Mouse (Mus musculus): Measurements from ENCODE around the gene Olfr1317. TPM values are rescaled to one million over a fixed set of nuclear protein-coding genes. Genes with fewer than 3 reads are reported as not detected.

The Olfr1317 gene
- total RNA-seq (2022), result not detected

DNA sequence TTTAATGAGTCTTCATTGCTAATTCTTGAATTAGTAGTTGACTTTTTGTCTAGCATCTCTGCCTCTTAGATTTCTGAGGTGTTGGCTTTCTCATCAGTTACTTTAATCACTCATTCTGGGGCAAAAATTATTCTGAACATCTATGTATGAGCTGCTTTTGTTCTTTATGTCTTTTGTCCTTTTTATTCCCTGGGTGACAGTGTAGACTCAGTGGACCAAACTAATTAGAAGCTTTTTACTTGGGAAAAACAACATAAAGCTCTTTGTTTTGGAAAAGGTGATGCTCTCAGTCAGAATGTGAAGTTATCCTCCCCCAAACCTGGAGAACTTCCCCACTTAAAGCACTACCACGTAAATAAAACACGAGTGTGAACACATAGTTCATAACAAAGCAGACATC, at the start of gene Olfr1317:
Gene Olfr1317 (plus strand): TSS at position 301 of the 400 bp plus-strand sequence.
- DNase-seq (ENCODE audit: low spot score in 2 of 2), result no peak

DNA sequence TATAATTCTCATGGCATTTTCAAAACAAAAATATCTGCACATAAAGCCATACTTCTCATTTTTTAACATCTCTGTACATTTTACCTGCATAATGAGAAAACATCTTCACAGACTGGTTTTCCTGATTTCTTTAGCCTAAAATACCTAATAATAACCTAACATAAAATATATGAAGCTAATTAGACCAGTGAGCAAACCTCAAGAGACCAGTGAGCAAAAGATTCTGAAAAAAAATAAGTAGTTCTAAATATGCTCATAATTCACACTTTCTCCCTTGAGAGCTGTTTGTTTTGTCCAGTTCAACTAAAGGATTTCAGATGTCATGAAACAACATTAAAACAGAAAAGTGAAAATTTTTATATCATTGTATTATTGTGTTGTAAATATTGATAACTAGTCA, 43.4 kb upstream of the Olfr1317 start, which contains the start of gene Olfr1314:
Gene Olfr1314 (minus strand): TSS at position 101 of the 400 bp plus-strand sequence.
- no peak for DNase-seq (ENCODE audit: low spot score in 2 of 2)

DNA sequence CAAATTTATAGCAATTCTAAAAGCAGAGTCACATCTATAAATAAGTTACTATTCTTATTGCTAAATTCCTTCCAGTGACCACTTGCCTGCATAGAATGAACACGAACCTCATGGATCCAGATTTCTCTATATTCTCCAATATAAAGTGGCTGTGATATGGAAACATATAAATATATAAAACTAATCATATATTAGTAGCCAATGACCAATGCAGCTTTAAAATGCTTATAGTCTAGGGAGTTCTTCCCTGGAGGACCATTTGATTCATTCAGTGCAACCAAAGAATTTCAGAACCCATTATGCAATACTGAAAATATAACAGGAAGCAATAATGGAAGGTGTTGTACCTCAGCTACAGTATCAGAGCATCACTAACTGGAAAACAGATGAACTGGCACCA, 24.8 kb upstream of the Olfr1317 start, which contains the start of gene Olfr1315-ps1:
Gene Olfr1315-ps1 (minus strand): TSS at position 101 of the 400 bp plus-strand sequence.
- no peak for DNase-seq (ENCODE audit: low spot score in 2 of 2)

DNA sequence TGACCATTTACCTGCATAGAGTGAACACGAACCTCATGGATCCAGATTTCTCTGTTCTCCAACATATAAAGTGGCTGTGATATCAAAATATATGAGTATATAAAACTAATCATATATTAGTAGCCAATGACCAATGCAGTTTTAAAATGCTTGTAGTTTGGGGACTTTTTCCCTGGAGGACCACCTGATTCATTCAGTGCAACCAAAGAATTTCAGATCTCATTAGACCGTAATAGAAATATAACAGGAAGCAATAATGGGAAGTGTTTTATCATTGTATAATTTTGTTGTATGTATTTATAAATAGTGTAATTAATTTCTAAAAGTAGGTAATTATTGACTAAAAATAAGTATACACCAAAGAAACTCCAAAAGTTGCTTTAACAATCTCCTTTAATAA, 5.3 kb upstream of the Olfr1317 start, which contains the start of gene Olfr1316:
Gene Olfr1316 (minus strand): TSS at position 101 of the 400 bp plus-strand sequence.
- DNase-seq (ENCODE audit: low spot score in 2 of 2), result no peak

DNA sequence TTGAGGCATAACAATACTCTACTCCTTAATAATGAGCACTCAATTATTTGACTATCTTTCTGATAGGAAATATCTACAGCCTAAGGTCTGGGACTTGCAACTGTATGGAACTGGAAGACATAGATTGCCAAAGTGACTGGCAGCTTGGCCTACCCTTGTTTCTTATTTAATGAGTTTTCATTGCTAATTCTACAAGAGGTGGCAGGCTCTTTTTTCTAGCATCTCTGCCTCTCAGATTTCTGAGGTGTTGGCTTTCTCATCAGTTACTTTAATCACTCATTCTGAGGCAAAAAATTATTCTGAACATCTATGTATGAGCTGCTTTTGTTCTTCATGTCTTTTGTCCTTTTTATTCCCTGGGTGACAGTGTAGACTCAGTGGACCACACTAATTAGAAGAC, 13.8 kb downstream of the Olfr1317 start, which contains the start of gene Olfr1318:
Gene Olfr1318 (plus strand): TSS at position 301 of the 400 bp plus-strand sequence.
- no peak for DNase-seq (ENCODE audit: low spot score in 2 of 2)

Other genes with a start within 250 kb of the Olfr1317 start
- not detected for gene Olfr1306, start 224.1 kb upstream of the Olfr1317 start, total RNA-seq (2022)
- under 1 TPM in 1 of 4 experiments, not detected in 3; 0.02 TPM for gene Olfr1307, start 190.9 kb upstream of the Olfr1317 start, total RNA-seq (2022)
- gene Olfr1308, start 175.4 kb upstream of the Olfr1317 start, total RNA-seq (2022), result not detected
- not detected for gene Olfr1309, start 150.0 kb upstream of the Olfr1317 start, total RNA-seq (2022)
- not detected for gene Olfr1310, start 127.6 kb upstream of the Olfr1317 start, total RNA-seq (2022)
- gene Olfr1311, start 115.9 kb upstream of the Olfr1317 start, total RNA-seq (2022), result not detected
- not detected for gene Olfr1312, start 90.1 kb upstream of the Olfr1317 start, total RNA-seq (2022)
- gene Olfr1313, start 62.5 kb upstream of the Olfr1317 start, total RNA-seq (2022), result not detected
- gene Olfr1314, start 43.5 kb upstream of the Olfr1317 start, total RNA-seq (2022), result not detected
- gene Olfr1315-ps1, start 24.9 kb upstream of the Olfr1317 start, total RNA-seq (2022), result not detected
- not detected for gene Olfr1316, start 5.4 kb upstream of the Olfr1317 start, total RNA-seq (2022)
- not detected for gene Olfr1318, start 13.9 kb downstream of the Olfr1317 start, total RNA-seq (2022)
- gene Lpcat4, start 99.1 kb downstream of the Olfr1317 start, total RNA-seq (2022), result 1 to 10 TPM in 2 of 4 experiments, under 1 TPM in 2; 0.61 to 1.3 (median 0.97) TPM
- gene Nutm1, start 119.0 kb downstream of the Olfr1317 start, total RNA-seq (2022), result not detected
- gene Nop10, start 121.6 kb downstream of the Olfr1317 start, total RNA-seq (2022), result 10 to 100 TPM; 50.0 to 61.0 (median 55.2) TPM
- gene Slc12a6, start 125.5 kb downstream of the Olfr1317 start, total RNA-seq (2022), result 10 to 100 TPM; 26.2 to 30.9 (median 27.1) TPM
- gene Gm21985, start 126.0 kb downstream of the Olfr1317 start, total RNA-seq (2022), result under 1 TPM in 3 of 4 experiments, not detected in 1; 0.72 to 0.89 (median 0.87) TPM
- 10 to 100 TPM; 72.9 to 76.0 (median 73.7) TPM for gene Emc4, start 227.7 kb downstream of the Olfr1317 start, total RNA-seq (2022)
- gene Katnbl1, start 238.9 kb downstream of the Olfr1317 start, total RNA-seq (2022), result 1 to 10 TPM; 1.7 to 4.3 (median 2.0) TPM